Mouse (Mus musculus) layer of hippocampus, adult 9-10 months (tissue): ENCODE measurements around the gene Hist1h2ah.
A peak's percentile ranks its signal among the peaks of the same experiment; 100 is the strongest.

Source experiments
- DNase-seq: peaks from one replicate; pipeline ENCODE4 v3.0.0; 2022; ENCODE audit warnings: low spot score

Hist1h2ah gene

GRCm38 (mm10) chr13:22039364-22039763, 4.0 kb upstream of the Hist1h2ah start:
- DNase-seq: no peak

DNA sequence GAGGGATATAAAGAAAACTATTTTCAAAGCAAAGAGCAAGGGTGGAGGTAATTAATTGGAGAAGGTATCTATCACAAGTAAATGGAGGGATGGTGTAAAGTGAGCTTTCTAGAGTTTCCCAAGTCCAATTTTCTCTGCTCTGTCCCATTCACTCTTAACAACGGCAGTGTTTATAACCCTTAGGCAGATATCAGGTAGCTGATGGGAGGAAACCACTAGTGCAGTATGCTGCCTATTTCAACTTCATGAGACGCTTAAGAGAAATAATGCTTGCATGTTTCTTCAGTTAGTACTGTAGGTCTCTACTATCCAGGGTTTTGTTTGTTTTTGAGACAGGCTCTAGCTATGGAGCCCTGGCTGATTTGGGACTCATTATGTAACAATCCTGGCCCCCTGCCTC, 2.0 kb upstream of the Hist1h2ah start:
- no peak for DNase-seq

- no peak for DNase-seq
These were observed 1.6 kb upstream of the Hist1h2ah start for GRCm38 (mm10) chr13:22036986-22037385.

DNA sequence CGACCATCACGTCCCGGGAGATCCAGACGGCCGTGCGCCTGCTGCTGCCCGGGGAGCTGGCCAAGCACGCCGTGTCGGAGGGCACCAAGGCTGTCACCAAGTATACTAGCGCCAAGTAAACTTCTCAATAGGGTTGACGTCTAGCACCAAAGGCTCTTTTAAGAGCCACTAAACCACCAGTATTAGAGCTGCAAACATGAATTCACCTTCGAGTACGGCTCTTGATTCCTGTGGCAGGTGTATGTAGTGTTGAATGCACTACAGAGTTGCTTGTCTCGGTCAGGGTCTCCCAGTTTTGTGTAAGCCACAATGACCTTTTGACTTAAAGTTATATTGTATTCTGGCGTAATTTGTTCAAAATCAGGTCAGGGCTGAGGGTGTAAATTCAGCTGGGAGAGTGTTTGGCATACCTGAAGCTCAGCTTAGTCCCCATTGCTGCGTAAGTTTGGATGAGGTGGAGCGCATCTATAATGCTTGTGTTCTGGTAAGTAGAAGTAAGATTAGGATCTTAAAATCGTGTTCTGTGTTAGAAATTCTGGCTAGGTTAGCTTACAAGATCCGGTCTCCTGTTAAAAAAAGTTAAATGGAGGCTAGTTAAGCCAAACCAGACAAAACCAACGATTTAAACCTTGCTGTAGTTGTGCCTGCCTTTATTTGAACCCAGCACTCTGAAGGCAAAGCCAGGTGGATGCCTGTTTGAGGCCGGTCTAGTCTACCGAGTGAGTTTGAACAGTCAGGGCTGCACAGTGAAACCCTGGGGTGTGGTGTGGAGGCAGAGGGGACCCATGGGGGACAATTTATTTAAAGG, 985 bp upstream of the Hist1h2ah start:
- DNase-seq: no peak

DNA sequence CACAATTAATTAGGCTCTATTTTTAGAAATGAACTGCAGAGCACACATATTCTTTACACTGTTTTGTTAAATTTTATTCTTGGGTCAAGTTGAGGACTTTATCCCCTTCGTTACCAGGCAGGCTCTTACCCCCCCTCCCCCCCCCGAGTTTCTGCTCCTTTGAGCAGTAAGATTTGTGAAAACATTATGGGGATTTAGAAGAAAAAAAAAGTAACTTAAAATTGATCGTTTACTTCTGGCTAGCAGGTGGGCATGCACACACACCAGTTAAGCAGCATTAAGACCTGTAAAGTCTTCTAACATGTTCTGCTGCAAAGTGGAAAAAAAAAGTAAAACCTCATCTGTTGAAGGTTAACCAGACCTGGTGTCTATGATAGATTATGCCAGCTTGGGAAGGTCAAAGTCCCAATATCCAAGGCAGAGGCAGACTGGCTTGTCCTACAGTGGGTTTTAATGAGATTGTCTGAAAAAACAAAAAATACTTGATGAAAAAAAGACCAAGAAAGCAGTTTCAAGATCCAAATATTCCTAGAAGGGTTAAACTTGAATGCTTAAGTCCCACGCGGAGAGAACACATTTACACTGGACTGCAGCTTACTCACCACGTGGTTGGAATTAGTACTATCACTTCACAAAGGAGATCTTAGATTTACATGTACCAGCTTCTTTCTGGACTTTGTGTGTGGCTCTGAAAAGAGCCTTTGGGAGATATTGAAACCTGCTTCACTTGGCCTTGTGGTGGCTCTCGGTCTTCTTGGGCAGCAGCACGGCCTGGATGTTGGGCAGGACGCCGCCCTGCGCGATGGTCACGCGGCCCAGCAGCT, 713 bp downstream of the Hist1h2ah start:
- DNase-seq: no peak

- no peak for DNase-seq
These were observed 1.5 kb downstream of the Hist1h2ah start for GRCm38 (mm10) chr13:22033741-22034442.

DNA sequence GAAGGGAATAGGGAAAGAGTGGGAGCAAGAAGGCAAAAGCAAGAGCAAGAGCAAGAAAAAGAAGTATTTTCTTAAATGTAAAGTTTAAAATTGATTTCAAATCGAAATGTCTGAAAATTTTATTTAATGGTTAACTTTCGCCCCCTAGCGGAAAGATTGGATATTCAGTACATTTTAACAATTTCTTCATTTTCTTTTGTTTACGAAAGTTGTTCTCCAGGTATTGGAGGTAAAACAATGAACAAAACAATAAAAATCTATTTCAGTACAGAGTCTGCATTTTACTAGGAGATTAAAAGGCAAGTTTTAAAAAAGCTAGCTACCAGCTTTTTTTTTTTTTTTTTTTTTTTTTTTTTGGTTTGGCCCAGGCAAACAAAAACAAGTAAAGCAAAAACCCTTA, 4.9 kb downstream of the Hist1h2ah start:
- DNase-seq: no peak

GRCm38 (mm10) chr13:22029928-22030327, 5.4 kb downstream of the Hist1h2ah start:
- DNase-seq: no peak

DNA sequence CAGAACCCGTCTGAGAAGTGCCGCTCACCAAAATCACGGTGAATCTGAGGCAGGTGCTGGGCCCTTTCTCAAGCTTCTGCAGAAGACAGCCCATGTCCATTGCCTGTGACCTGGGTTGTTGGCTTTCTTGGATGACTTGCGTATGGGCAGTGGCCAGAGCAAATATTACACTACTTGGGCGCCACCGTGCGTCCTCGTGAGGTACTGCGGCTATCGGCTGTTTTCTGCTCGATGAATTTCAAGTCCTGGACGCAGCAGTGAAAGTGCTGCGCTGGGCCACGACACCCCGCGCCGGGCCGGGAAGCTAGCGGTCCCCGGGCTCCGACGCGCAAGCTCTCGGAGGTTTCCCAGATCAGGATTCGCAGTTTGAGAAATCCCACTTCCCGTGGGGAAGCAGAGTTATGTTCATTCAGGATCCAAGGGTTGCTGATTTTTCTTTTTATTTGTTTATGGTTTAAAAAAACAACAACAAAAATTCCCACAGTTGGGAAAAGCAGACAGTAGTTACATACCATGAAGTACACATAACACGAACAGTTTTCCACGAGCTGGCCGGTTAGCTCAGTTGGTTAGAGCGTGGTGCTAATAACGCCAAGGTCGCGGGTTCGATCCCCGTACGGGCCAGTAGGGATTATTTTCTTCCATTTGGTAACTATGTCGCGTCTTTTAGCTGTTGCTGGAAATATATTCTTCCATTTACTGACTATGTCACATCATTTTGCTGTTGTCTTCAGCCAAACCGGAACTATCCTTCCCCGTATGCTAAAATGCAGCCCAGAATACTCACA, 6.5 kb downstream of the Hist1h2ah start:
- peak; percentile 97 for DNase-seq

DNA sequence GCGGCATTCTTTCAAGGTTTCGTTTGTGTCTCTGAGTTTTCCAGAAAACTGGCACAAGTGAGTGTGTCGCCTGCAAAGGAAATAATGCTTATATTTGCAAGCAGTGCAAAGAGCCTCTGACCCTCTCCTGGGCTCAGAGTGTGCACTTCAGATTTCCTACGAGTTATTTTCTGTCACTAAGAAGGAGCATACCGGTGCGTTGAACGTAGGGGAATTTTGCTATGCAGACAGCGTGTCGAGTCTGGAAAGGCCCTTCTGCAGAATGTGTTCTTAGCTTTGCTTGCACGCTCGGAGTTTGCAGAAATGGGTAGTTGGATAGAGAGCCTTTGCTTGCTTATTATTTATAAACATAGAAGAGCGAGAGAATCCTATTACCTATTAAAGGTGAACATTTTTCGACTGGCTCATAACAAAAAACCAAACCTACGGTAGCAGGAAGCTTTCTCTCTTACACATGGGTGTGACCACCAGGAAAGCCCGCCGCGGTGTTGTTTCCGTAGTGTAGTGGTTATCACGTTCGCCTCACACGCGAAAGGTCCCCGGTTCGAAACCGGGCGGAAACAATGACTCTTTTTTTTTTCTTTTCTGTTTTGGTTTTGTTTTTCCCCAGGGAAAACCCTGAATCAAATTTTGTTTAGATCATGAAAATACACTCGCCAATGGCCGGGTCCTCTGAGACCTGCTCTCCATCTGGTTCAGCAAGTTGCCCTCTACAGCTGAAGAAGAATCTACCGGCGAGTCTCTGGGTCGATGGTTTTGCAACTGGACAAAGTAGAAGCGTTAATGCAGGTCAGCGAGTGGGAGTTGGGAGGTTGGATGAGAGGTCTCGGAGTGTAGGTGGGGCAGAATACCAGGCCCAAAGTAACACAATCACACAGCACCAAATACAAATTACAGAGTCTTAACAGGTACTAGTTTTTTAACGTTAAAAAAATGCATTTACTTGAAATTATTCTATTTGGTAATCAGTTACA, 9.0 kb downstream of the Hist1h2ah start:
- DNase-seq: peak; percentile 72

DNA sequence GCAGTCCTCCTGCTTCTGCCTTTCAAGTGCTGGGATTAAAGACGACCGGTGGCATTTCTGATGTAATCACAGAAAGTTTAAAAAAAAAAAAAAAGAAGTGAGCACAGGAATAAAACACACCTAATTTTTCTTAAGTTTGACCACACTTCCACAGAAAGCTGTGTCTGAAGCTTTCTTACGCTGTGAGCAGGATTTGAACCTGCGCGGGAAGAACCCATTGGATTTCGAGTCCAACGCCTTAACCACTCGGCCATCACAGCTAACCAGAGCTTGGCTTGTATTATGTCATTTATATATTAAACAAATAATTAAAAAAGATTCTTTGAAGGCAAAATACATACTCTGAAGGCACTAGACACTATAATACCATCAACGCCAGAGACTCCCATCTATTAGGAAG, 13.1 kb downstream of the Hist1h2ah start:
- DNase-seq: no peak

DNA sequence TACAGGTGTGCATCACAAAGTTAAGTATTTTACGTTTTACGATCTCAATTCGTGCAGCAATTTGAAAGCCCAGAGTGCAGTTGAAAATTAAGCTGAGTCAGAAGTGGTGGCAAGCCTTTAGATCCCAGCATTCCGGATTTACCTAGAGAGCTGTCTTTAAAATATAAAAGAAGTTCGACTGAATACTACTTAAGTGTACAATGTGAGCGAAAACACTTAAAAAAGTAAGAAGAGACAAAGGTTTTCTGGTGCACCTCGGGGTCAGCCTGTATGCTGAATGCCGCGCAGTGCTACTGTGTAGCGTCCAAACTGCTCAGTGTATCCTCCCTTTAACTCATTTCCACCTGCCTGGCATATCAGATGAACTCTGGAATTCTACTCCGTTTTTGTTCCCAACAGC, 13.8 kb downstream of the Hist1h2ah start:
- no peak for DNase-seq

DNA sequence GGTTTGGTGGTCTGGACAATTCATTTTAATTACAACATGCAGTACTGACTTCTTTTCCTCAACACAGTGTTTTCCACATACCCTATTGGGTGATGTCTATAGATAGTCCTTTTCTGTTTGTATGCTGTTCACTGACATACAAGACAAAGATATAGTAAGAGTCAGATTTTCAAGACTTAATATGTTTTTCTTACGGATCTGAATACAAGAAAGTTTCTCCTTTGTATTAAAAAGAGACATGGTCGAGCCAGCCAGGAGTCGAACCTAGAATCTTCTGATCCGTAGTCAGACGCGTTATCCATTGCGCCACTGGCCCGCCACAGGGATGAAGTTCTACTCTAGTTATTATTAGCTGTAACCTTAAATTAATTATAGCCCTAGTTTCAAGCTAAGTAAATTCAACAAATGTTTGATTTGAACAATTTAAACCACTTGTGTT, 14.4 kb downstream of the Hist1h2ah start:
- DNase-seq: no peak

DNA sequence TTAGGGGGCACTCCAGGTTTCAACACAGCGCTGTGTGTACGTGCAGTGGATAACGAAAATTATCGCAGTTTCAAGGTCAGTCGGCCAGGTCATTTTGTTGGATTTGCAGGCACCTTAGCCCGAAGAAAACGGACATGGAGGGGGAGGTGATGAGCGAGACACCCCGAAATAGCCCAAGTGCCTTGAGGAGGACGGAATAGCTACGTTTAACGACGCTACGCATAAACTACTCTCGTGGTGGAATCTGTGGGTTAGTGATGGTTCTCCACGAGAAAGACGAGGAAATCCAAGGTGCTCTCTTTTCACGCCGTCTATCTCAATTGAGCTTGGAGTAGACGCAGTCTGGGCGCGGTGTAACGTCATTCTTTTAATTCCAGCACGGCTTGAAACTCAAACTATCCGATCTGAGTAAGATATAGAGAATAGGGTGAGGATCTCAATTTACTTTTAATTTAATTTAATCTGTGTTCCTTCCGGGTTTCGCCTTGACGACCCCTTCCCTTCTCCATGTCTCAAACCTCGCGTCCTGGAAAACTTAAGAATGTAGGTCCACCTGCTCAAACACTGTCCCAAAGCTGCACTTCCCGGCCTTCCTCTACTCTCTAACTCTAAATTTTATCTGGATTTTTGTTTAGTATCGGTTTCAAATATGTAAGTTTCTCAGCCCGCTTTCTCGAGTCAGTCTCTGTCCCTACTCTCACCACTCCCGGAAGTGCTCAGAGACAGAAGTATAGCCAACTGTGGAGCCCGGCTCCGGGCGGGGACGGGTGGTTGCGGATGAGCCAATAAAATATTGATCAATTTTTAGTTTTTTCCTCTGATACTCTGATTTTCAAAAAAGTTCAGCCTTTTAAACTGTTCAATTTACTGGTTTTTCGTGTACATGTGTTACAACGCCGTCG, 15.2 kb downstream of the Hist1h2ah start:
- DNase-seq: no peak

DNA sequence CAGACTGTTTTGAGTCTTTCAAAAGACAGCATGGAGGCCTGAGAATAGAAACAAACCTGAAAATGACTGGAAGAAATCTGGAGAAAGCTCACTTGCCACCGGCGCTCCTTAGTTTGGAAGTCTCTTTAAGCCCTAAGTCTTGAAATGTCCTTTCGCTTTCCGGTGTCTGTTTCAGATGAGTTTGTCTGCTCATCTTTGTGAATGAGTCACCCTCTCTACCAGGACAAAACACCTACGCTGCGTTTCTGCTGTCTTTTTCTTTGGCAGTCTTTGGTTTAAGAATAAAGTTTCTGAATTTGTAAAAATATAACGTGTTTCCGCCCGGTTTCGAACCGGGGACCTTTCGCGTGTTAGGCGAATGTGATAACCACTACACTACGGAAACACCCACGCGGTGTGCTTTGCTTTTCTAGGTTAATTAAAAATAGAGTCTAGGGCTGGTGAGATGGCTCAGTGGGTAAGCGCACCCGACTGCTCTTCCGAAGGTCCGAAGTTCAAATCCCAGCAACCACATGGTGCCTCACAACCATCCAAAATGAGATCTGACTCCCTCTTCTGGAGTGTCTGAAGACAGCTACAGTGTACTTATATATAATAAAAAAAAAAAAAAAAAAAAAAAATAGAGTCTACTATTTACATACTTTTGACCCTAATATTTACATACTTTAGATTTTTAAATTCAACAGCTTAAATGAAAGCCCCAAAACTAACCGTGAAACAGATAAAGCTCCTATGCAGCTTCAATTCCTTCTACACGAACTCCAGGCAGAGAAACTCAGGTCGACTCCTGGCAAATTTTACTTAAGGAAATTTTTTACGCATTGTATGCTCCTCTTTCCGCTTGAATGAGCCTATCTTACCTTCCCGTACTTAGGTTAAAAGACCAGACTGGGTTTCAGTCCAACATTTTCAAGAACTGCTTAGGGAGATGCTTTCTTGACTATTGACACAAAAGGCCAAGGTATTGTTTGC, 19.6 kb downstream of the Hist1h2ah start:
- DNase-seq: peak; percentile 69

DNA sequence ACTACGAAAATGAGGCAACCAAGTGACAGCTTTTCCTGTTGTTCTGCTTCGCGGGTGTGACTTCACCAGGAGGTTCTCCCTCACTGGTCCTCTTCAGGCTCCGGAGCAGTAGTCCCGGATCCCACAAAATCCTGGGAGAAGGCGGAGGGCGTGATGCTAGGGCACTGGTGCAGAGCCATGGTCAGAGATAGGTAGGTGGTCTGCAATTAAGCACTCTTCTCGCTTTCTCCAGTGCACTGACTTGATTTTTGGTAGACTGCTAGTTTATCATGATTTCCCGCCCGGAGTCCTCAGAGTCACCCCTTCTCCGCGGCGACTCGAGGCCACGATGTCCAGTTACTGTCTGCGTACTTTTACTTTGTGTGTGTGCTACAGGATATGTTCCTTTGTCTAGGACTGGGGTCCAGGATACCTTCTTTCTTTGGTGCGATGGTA, 20.9 kb downstream of the Hist1h2ah start:
- DNase-seq: no peak

- no peak for DNase-seq
These were observed 21.7 kb downstream of the Hist1h2ah start for GRCm38 (mm10) chr13:22013716-22014115.

DNA sequence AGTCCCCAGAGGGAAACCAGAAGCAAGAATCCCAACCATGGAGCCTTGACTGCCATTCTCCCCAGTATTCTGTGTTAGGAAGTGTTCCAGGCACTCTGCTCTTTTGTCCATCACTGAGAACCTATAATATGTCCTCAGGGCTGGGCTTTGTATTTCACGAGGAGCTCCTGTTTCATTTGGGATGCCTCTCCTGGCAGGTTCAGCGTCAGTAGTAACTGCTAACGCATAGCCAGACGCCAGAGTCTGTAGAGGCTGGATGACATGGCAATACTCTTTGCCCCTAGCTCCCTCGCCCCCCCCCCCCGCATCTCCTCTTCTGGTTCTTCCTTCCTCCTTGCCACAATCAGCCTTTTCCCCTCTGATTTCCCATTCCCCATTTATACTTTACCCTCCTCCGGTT, 25.7 kb downstream of the Hist1h2ah start, which contains the start of gene Prss16:
TSS of gene Prss16 (minus strand) at position 101 of the 400 bp plus-strand sequence.
- DNase-seq: no peak
